Mouse (Mus musculus) stomach, postnatal 0 days (tissue): ENCODE measurements at regions not wholly inside any gene's neighbourhood (a gene's known extent, or its start where the extent isn't known, plus 50 kb on each side); places are given as distances from the start of the nearest gene placed in this dataset.

Experiments
- CTCF ChIP-seq: IDR thresholded peaks from 2 replicates; pipeline ENCODE4 v1.5.1; 2016; ENCODE audit warnings: antibody characterized with exemption, low read depth, mild to moderate bottlenecking, moderate library complexity
- EP300 ChIP-seq: optimal IDR thresholded peaks from 2 replicates; pipeline ENCODE3; 2016; ENCODE audit warnings: antibody characterized with exemption

DNA sequence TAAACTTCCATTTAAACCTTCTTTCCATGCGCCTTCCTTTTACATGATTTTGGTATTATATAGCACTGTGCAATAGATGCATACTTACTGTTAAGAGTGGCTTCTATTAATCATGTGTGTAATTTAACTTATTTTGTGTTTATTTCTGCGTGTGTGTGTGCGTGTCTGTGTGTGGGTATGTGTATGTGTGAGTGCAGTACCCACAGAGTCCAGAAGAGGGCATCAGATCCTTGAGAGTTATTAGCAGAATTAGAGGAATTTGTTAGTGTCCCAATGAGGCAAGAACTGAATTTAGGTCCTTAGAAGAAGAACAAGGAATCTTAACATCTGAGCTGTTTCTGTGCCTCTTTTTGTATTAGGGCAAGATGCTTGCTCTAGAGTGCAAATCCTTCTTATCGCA is 499.5 kb downstream of the Plcl1 start:
- TF ChIP-seq CTCF: peak; percentile 14; the same call in 1 of the 2 replicates
- no peak for TF ChIP-seq EP300
